Mouse (Mus musculus) G1E (cell line): ENCODE results near the gene Mical3.

ENCODE experiments used
- CTCF ChIP-seq: IDR thresholded peaks from 2 replicates; pipeline ENCODE4 v1.5.1; 2012; ENCODE audit warnings: low read depth, low read length, inconsistent platforms, mixed read lengths
- GATA1 ChIP-seq: IDR thresholded peaks from 2 replicates; pipeline ENCODE4 v1.6.1; 2012; ENCODE audit warnings: borderline replicate concordance, low read length, inconsistent platforms, mixed read lengths
- TAL1 ChIP-seq: conservative IDR thresholded peaks from 2 replicates; pipeline ENCODE4 v1.6.1; 2012; ENCODE audit warnings: low read depth, low read length, inconsistent platforms, mixed read lengths

- TF ChIP-seq CTCF (no peak), GATA1 (no peak), TAL1 (no peak)
Observed at GRCm38 (mm10) chr6:121134884-121135283, 4.1 kb upstream of the Mical3 start.
